Mouse (Mus musculus) ES-E14 (cell line): ENCODE results near the gene Zzef1. TPM values are rescaled to one million over a fixed set of nuclear protein-coding genes. Genes with fewer than 3 reads are reported as not detected.

Experiments used
- DNase-seq: peaks from one replicate; pipeline ENCODE4 v3.0.0-alpha.2; 2013; ENCODE audit warnings: low read depth, low spot score
- H3K27ac ChIP-seq: 2 replicates; pipeline ENCODE4 v1.5.1; 2012; ENCODE audit warnings: low read depth, mild to moderate bottlenecking, low read length, moderate library complexity, mixed read lengths; ENCODE audit not compliant: poor library complexity, insufficient read depth, severe bottlenecking
- H3K36me3 ChIP-seq: 2 replicates; pipeline ENCODE4 v1.6.1; 2012; ENCODE audit warnings: mild to moderate bottlenecking, low read length, moderate library complexity, mixed read lengths; ENCODE audit not compliant: control insufficient read depth, poor library complexity, insufficient read depth, severe bottlenecking
- H3K4me1 ChIP-seq, 2 experiments: fragments of 150-350 bp in 1 of 2; sonication (generic) in 1 of 2; 2 replicates each; pipeline ENCODE4 v1.6.1; 2012; ENCODE audit warnings: low read length in 2 of 2, mild to moderate bottlenecking in 1 of 2, mixed read lengths in 1 of 2; ENCODE audit not compliant: control insufficient read depth in 2 of 2, insufficient read depth in 2 of 2, poor library complexity in 1 of 2
- H3K4me3 ChIP-seq, 2 experiments: fragments of 150-350 bp in 1 of 2; sonication (generic) in 1 of 2; 2 replicates each; pipeline ENCODE4 v1.5.1; 2012; ENCODE audit warnings: low read length in 2 of 2, low read depth in 1 of 2, mild to moderate bottlenecking in 1 of 2, mixed read lengths in 1 of 2; ENCODE audit not compliant: insufficient read depth in 1 of 2, poor library complexity in 1 of 2, severe bottlenecking in 1 of 2
- H3K9ac ChIP-seq: 2 replicates; pipeline ENCODE4 v1.6.1; 2012; ENCODE audit warnings: low read depth, mild to moderate bottlenecking, low read length, mixed read lengths; ENCODE audit not compliant: poor library complexity, insufficient read depth, severe bottlenecking
- H3K9me3 ChIP-seq: fragments of 150-350 bp; sonication (generic); 2 replicates; pipeline ENCODE4 v1.6.1; 2012; ENCODE audit warnings: low read depth, mild to moderate bottlenecking, low read length; ENCODE audit not compliant: control insufficient read depth, insufficient read depth
- CHD2 ChIP-seq: IDR thresholded peaks from 2 replicates; pipeline ENCODE4 v1.6.1; 2014; ENCODE audit warnings: mild to moderate bottlenecking, low read depth, low read length, inconsistent platforms
- HCFC1 ChIP-seq: IDR thresholded peaks from 2 replicates; pipeline ENCODE4 v1.6.1; 2012; ENCODE audit warnings: low read length, inconsistent platforms, borderline replicate concordance; ENCODE audit not compliant: insufficient read depth
- MAFK ChIP-seq: IDR thresholded peaks from 2 replicates; pipeline ENCODE4 v1.6.1; 2014; ENCODE audit warnings: mild to moderate bottlenecking, low read depth, low read length, inconsistent platforms; ENCODE audit not compliant: insufficient read depth
- ZC3H11A ChIP-seq: IDR thresholded peaks from 2 replicates; pipeline ENCODE4 v1.6.1; 2012; ENCODE audit warnings: low read depth, mild to moderate bottlenecking, inconsistent platforms, low read length, borderline replicate concordance
- ZNF384 ChIP-seq: IDR thresholded peaks from 2 replicates; pipeline ENCODE4 v1.6.1; 2012; ENCODE audit warnings: low read depth, low read length, inconsistent platforms
- in situ Hi-C, 2 experiments: fragments of 600-800 bp; cut with MboI; formaldehyde crosslinking; loops; one replicate each; pipeline ENCODE4 v1.15.1; 2025; ENCODE audit warnings: low sequenced_read_pairs in 2 of 2, inconsistent platforms in 1 of 2; ENCODE audit not compliant: unreplicated experiment in 2 of 2
- total RNA-seq: library from RNA; depleted of rRNA; stranded (reverse); fragments of 300-350 nt; gene quantifications from 2 replicates; pipeline ENCODE4 v1.2.3, GENCODE M21; 2012

Zzef1 gene
- total RNA-seq, 1 experiment, result 22.3 TPM

- in situ Hi-C loops, result no loop called here
- Histone ChIP-seq H3K9ac (no peak overlapping the region), H3K36me3 (no peaks in the 10 kb centered on the region; the same call in 1 of the 2 replicates), H3K4me1 (no peaks in the 10 kb centered on the region), H3K27ac (no peak overlapping the region), H3K4me3 (no peak overlapping the region), H3K9me3 (no peaks in the 10 kb centered on the region)
- TF ChIP-seq ZNF384, result no peak
- no peak for TF ChIP-seq MAFK
- TF ChIP-seq HCFC1, result no peak
- TF ChIP-seq CHD2, result no peak
- no peak for TF ChIP-seq ZC3H11A
- DNase-seq, result no peak
Measured at GRCm38 (mm10) chr11:72821041-72821440, 25.0 kb downstream of the Zzef1 start.

GRCm38 (mm10) chr11:72829869-72830268 is 33.8 kb downstream of the Zzef1 start:
- peaks cover 4% of the 10 kb centered on the region for H3K36me3 ChIP-seq
- TF ChIP-seq CHD2 (no peak), MAFK (no peak), ZC3H11A (no peak), HCFC1 (no peak), ZNF384 (no peak)

GRCm38 (mm10) chr11:72842731-72843130 is 46.7 kb downstream of the Zzef1 start:
- Histone ChIP-seq H3K27ac (no peak overlapping the region), H3K36me3 (no peaks in the 10 kb centered on the region), H3K9ac (no peak overlapping the region), H3K9me3 (no peaks in the 10 kb centered on the region), H3K4me3 (no peak overlapping the region), H3K4me1 (no peaks in the 10 kb centered on the region)
- DNase-seq, result no peak
- in situ Hi-C loops, result no loop called here
- TF ChIP-seq MAFK (no peak), ZNF384 (no peak), HCFC1 (no peak), CHD2 (no peak), ZC3H11A (no peak)

More at GRCm38 (mm10) chr11:72829869-72830268, 33.8 kb downstream of the Zzef1 start:
- no peaks in the 10 kb centered on the region for H3K9me3 ChIP-seq
- H3K27ac ChIP-seq, result no peak overlapping the region
- in situ Hi-C loops, result no loop called here
- H3K9ac ChIP-seq, result no peak overlapping the region
- H3K4me1 ChIP-seq, result no peaks in the 10 kb centered on the region
- H3K4me3 ChIP-seq, result no peak overlapping the region
- no peak for DNase-seq

- in situ Hi-C loops, result no loop called here
Measured at GRCm38 (mm10) chr11:72843576-72843975, 47.5 kb downstream of the Zzef1 start.

GRCm38 (mm10) chr11:72845526-72845925 is 49.5 kb downstream of the Zzef1 start:
- H3K27ac ChIP-seq, result no peak overlapping the region
- H3K4me1 ChIP-seq, result no peaks in the 10 kb centered on the region
- no peak for DNase-seq
- TF ChIP-seq CHD2, result no peak
- no peak for TF ChIP-seq MAFK
- TF ChIP-seq ZC3H11A, result no peak
- no peak for TF ChIP-seq HCFC1
- no peak for TF ChIP-seq ZNF384
- in situ Hi-C loops, result no loop called here
- H3K9ac ChIP-seq, result no peak overlapping the region
- H3K36me3 ChIP-seq, result peaks cover 1% of the 10 kb centered on the region; the same call in 1 of the 2 replicates
- no peaks in the 10 kb centered on the region for H3K9me3 ChIP-seq
- no peak overlapping the region for H3K4me3 ChIP-seq

More at GRCm38 (mm10) chr11:72843576-72843975, 47.5 kb downstream of the Zzef1 start:
- Histone ChIP-seq H3K4me1 (no peaks in the 10 kb centered on the region), H3K9me3 (no peaks in the 10 kb centered on the region), H3K36me3 (no peaks in the 10 kb centered on the region), H3K27ac (no peak overlapping the region), H3K9ac (no peak overlapping the region), H3K4me3 (no peak overlapping the region)
- DNase-seq, result no peak
- TF ChIP-seq MAFK, result no peak
